Mouse (Mus musculus): Measurements from ENCODE around the gene Nkx2-4. TPM values are rescaled to one million over a fixed set of nuclear protein-coding genes. Genes with fewer than 3 reads are reported as not detected.

The Nkx2-4 gene
- total RNA-seq (2023), result not detected

DNA sequence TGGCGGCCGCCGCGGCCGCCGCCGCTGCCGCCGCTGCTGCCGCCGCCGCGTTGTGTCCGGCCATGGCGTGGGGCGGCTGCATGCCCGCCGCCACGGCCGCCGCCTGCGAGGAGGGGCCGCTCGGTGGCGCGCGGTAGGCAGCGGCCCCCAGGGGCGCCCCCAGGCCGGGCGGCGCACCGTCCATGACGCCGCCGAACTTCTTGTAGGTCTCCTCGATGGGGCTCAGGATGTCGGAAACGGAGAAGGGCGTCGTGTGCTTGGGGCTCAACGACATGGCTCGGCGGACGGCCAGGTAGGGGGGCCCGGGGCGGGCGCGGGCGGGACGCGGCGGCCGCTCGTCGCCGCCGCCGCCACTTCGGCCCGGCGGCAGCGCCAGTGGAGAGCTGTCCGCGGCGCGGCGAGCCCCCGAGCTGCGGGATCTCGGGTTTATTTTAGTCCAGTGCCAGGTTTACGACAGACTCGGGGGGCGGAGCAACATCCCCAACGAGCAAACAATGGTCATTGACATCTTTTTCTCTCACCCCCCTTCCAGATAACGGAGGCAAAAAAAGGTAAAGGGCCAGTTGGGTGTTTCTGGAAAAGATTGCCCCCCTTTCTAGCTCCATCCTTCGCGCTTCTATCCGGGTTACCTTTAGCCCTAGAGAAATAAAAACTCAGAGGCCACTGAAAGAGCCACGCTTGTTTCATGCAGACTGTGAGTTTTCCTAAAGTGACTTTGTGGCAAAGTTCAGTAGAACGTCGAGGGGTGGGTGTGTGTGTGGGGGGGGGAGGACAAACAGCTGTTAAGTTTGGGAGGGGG lies at the start of gene Nkx2-4:
Gene Nkx2-4, minus strand, starts transcription at position 374 of the 799 bp plus-strand sequence.

Other genes with a start within 250 kb of the Nkx2-4 start
- 10 to 100 TPM; 29.4 to 33.0 TPM for gene Kiz, start 229.6 kb downstream of the Nkx2-4 start, total RNA-seq (2023)
- gene Xrn2, start 72.4 kb downstream of the Nkx2-4 start, total RNA-seq (2023), result 100 to 1,000 TPM; 123 to 135 TPM
- gene Nkx2-2, start 108.8 kb upstream of the Nkx2-4 start, total RNA-seq (2023), result not detected